Mouse (Mus musculus) spleen, postnatal 4 days (tissue): ENCODE measurements around the gene Nthl1.

Experiments
- DNase-seq, 2 experiments: peaks; one replicate each; pipeline ENCODE4 v3.0.0; 2022; ENCODE audit warnings: low spot score in 2 of 2

The Nthl1 gene

GRCm38 (mm10) chr17:24632167-24632812 lies at the start of gene Nthl1, which contains the start of gene Tsc2:
Gene Nthl1, plus strand, starts transcription at chr17:24632680.
Gene Tsc2, minus strand, starts transcription at chr17:24632630.
- peak; percentile 76 to 88 for DNase-seq

DNA sequence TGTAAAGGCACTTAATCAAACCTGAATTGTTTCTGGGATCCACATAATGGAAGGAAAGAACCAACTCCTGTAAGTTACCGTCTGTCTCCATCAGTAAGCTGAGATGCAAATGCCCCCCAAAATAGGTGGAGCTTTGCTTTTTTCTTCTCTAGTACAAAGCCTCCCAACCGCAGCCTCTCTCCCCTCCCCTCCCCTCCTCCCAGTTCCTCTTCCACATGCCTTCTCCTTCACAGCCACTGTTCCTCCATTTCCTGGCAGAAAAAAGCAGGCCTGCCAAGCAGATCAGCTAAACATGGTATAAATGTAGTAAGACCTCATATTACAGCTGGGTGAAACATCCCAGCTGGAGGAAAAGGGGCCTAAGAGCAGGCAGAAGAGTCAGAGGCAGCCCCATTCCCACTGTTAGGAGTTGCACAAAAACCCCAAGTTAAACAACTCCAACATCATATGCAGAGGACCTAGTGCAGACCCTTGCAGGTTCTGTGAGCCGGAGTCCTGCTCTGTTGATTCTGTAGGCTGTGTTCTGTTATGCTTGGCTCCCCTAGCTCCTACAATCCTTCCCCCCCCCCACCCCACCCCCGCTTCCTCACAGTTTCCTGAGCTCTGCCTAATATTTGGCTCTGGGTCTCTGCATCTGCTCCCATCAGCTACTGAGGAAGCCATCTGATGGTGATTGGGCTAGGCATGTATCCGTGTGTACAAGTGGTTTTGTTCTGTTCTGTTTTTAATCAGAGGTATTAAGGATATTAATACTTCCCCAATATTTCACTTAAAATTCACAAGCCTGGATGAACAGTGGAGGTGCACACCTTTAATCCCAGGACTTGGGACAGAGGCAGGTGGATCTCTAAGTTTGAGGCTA lies 48.6 kb upstream of the Nthl1 start:
- no peak for DNase-seq

DNA sequence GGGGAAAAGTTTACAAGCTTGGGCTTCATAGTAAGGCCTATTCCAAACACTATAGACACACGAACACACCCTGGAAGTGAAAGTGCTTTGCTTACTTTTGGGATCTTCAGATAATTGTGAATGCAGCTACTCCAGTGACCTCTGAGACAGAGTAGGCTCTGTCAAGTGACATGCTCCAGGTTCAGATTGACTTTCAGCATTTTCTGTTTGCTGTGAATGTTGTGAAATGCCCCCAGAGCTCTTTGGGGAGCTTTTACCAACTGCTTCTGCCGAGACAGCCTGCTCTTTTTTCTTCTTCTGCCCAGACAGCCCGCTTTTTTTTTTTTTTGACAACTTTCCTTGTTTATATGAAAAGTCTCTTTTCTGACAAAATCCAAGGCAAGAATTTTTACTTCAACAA lies 48.0 kb upstream of the Nthl1 start:
- no peak for DNase-seq

GRCm38 (mm10) chr17:24586532-24586931 lies 45.9 kb upstream of the Nthl1 start:
- no peak for DNase-seq

- DNase-seq, result no peak
These were observed 41.5 kb upstream of the Nthl1 start for GRCm38 (mm10) chr17:24590943-24591342.

DNA sequence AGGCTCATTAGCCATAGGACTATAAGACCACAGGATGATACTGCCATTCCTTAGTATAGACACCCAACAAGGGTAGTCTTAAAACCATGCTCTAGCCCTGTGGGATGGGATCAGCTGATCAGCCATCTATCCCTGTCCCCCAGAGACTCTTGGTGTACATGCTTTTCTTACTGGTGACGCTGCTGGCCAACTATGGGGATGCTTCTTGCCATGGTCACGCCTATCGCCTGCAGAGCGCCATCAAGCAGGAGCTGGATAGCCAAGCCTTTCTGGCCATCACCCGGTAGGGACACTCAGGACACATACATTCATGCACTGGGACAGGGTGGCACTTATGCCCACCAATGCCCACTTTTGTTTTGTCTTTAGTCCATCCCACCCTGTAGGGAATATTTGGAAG lies 40.8 kb upstream of the Nthl1 start:
- no peak for DNase-seq

GRCm38 (mm10) chr17:24593248-24593647 lies 39.2 kb upstream of the Nthl1 start:
- no peak for DNase-seq

- DNase-seq, result no peak
These were observed 38.2 kb upstream of the Nthl1 start for GRCm38 (mm10) chr17:24593992-24594890.

DNA sequence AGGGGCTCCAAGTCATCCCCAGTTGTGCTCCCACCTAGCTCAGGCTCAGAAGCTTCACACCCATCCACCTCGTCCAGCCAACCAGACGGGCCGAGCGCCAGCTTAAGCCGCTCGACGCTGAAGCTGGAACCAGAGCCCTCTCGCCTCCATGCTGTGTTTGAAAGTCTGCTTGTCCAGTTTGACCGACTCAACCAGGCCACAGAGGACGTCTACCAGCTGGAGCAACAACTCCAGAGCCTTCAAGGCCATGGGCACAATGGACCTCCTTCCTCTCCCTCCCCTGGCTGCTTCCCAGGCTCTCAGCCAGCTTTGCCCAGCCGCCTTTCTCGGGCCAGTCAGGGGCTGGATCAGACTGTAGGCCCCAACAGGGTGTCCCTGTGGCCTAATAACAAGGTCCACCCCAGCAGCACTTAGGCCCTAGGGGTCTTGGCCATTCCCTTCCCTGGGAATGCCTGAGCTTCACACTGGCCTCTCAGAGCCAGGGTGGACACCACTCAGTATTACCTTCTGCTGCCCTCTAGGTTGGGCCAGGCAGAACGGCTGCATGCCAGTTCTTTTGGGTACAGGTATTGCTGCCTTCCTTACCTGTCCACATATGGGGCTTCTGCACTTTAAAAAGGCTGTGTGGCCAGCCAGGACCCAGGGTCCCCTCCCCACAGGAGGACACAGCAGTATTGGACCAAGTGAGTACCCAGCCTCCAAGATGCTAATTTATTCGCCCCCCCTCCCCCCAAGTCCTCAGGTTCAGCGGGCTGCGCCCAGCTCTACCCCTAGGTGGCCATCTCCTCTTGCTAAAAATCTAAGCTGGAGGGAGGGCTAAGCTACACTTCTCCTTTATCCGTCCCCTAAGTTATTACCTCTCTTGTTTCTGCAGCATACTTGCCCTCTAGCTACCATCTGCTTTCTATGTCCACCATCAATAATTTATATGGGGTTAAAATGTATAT lies 37.1 kb upstream of the Nthl1 start:
- DNase-seq, result no peak

DNA sequence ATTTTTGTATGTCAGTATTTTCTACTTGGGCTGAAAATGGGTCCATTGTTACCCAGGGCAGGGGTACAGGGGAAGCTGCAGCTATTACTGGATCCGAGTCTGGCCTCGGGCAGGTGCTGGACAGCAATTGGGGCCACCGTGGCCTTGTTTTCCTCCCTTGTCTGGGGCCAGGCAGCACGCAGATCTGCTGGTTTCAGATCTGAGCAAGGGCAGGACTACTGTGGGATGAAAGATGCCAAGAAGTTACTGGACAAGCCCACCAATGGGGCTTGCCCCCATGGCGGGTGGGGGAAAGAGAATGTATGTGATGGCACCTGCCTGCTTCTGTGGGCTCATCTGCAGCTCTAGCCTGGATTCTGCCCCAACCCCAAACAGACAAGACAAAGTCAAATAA lies 36.4 kb upstream of the Nthl1 start:
- no peak for DNase-seq

GRCm38 (mm10) chr17:24596471-24597183 lies 35.9 kb upstream of the Nthl1 start:
- DNase-seq, result no peak

GRCm38 (mm10) chr17:24597989-24598388 lies 34.5 kb upstream of the Nthl1 start:
- DNase-seq, result no peak

GRCm38 (mm10) chr17:24600502-24600901 lies 32.0 kb upstream of the Nthl1 start:
- DNase-seq, result no peak

DNA sequence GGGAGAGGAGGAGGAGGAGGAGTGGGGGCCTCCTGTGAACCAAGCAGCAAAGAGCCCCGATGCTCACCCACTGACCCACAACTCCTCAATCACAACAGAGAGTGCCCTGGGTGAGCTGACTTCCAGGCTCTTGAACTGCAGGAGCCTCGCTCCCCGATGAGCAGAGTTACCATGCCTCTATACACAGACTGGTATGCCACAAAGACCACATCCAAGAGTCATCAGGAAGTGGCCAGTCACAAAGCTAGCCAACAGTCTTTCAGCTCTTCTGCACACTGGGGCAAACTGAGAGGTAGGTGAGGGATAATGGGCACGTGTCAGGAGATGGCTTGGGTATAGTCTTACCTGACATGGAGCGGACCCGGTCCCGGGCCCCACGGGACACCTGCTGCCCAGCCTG lies 28.5 kb upstream of the Nthl1 start:
- no peak for DNase-seq

- DNase-seq, result no peak
These were observed 27.9 kb upstream of the Nthl1 start for GRCm38 (mm10) chr17:24604557-24604956.

GRCm38 (mm10) chr17:24608370-24608769 lies 24.1 kb upstream of the Nthl1 start:
- no peak for DNase-seq

DNA sequence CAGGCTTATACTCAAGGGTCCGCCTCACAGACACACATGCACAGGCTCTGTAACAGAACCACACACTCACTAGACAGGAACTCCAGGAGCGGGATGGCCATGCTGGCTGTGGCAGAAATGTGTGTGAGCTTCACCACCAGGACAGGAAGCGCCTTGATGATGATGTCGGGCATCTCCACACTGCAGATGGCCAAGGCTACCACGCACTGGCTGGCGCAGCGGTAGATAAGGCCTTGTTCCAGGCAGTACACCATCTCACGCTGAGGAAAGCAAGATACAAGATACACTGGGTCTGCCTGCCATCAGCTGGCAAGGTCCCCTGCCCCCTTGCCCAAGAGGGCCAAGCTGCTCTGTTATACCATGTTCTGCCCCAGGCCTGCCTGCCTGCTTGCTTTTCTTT lies 23.6 kb upstream of the Nthl1 start:
- DNase-seq, result peak; percentile 66 to 75

GRCm38 (mm10) chr17:24610711-24611110 lies 21.8 kb upstream of the Nthl1 start:
- DNase-seq, result no peak

DNA sequence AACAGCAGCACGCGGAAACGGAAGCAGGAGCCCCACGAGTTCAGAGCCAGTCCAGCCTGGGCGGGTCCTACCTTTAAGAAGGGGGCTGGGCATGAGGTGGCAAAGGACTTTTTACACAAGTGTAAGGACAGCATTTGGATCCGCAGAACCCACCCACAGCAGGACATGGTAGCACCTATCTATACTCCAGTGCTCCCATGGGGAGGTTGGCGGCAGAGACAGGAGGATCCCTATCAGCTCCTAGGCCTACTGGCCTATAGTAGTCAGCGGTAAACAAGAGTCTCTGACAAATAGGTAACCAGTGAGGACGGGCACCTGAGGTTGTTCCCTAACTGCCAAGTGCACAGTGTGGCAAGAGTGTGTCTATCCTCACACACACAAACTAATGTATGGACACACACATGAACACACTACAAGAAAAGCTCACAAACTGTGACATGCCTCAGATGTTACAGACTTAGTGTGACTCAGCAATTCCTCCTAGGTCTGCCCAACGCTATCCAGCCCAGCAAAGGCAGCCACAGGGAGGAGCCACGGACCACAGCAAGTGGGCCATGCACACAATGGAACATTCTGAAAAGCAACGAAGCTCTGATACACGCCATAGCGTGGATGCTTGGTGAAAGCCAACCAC lies 14.8 kb upstream of the Nthl1 start:
- peak in 1 of 2 experiments; percentile 58 for DNase-seq

DNA sequence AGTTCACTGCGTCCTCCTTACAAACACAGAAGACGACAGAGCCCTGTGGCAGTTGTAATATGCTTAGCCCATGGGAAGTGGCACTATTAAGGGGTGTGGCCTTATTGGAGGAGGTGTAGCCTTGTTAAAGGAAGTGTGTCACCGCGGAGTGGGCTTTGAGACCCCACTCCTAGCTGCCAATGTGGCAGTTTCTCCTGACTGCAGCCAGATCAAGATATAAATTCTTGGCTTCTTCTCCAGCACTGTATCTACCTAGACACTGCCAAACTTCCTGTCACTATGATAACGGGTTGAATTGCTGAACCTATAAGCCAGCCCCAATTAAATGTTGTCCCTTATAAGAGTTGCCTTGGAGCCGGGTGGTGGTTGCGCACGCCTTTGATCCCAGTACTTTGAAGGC lies 7.0 kb upstream of the Nthl1 start:
- DNase-seq, result no peak
